Mouse (Mus musculus): ENCODE results near the gene Cetn3. TPM values are rescaled to one million over a fixed set of nuclear protein-coding genes. Genes with fewer than 3 reads are reported as not detected.

Gene Cetn3
- total and polyA plus RNA-seq, 3 experiments: 55.6 to 211 (median 158) TPM

DNA sequence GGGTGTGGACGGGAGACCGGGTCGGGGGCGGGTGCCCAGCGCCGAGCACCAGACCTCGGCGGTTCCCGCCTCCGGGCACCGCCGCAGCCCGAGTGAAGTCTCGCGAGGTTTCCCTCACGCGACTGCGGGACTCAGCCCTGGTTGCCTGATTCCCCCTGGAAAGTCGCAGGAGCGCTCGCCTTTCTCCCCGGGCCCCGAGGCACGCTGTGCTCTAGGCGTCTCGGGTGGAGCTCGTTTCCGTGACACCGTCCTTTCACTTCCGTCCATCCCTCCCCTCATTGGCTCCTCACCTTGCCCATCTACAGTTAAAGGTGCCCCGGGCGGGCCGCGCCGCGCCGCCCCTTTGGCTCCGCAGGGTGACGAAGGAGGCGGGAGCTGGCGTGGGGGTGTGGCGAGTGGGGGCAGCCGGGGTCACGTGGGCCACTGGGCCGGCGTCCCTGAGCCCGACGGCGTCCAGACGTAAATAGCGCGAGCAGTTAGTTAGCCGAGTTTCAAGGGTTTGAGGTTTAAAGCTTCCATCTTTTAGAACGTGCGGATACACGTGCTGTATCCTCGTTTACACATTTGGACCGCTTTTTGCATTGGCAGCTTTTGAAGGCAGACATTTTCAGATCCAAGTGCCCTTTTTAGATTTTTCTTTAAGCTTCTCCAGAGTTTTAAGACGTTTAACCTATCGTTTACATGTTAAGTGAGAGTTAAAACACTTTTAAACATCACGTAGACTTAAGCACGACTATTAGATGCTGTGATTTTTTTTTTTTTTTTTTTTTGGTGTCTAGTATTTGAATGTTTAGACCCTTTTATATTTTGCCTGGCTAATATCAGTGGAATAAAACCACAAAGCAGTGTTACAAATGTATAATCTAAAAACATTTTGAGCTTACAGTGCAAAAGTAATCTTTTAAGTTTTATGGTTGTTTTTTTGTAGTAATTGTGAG lies 797 bp downstream of the Cetn3 start (continued):
- TF ChIP-seq ZKSCAN1 (IDR thresholded peaks at IDR 0.05; ENCODE audit: borderline replicate concordance, low read depth, low read length): no peak
- TF ChIP-seq UBTF (IDR thresholded peaks at IDR 0.05; ENCODE audit: low read depth, low read length): no peak
- TF ChIP-seq NRF1 (IDR thresholded peaks at IDR 0.05; ENCODE audit: low read depth, low read length): peak; percentile 50
- TF ChIP-seq POLR2AphosphoS2 (IDR thresholded peaks at IDR 0.05; ENCODE audit: low read depth, low read length): no peak; the same call in 1 of the 2 replicates
- peak; percentile 98 for TF ChIP-seq MAX (IDR thresholded peaks at IDR 0.05; ENCODE audit: low read length)
- no peak for TF ChIP-seq PAX5 (IDR thresholded peaks at IDR 0.05; ENCODE audit: low read length)
- peak; percentile 81 for TF ChIP-seq ZNF384 (IDR thresholded peaks at IDR 0.05; ENCODE audit: low read depth, low read length)
- peak; percentile 86 for TF ChIP-seq TBP (conservative IDR thresholded peaks at IDR 0.05; ENCODE audit: low read depth, low read length)
- TF ChIP-seq ETS1 (conservative IDR thresholded peaks at IDR 0.05; ENCODE audit: low read depth, low read length): peak; percentile 67
- peak; percentile 99 for TF ChIP-seq USF1 (IDR thresholded peaks at IDR 0.05; ENCODE audit: low read depth, low read length)
- peak; percentile 63; the same call in 1 of the 2 replicates for TF ChIP-seq KAT2A (IDR thresholded peaks at IDR 0.05; ENCODE audit: insufficient replicate concordance, low read length)

DNA sequence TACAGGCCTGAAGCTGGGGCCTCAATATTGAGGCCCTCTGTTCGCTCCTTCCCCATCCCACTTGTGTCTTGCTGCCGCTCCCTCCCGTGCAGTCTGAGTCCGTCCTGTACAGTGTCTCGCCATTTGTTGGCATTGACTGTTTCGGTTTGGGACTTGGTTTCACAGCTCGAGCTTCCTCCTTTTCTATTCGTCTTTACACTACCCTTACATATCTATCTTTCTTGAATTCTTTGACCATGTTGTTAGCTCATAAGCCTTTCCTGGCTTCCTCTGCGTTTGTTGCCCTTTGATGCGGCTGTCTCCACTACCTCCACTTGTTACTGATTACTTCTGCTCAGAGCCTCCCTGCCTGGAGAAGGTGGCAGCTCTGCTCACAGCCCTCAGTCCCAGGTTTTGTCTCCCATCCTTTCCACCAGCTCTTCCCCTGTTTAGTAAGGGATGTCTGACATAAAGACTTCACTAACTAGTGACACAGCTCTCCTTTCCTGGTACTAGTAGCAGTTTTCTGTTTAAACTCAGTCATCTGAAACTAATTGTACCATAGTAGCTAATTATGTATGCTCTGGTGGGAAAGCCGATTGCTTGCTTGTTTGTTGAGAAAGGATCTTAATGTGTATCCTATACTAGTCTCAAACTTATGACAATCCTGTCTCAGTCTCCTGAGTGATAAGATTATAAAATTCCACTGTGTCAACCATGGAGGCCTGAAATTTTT lies 3.0 kb downstream of the Cetn3 start:
- peak overlapping the region; percentile 84 for H3K27ac ChIP-seq (ENCODE audit: insufficient read depth, low read depth)
- H3K4me1 ChIP-seq (ENCODE audit: control insufficient read depth in 1 of 2, insufficient read depth in 2 of 2): peaks cover 0 to 10% of the 10 kb centered on the region in 2 experiments; a peak in 2 of 4 replicates
- TF ChIP-seq POLR2A (IDR thresholded peaks at IDR 0.05; ENCODE audit: low read depth, low read length) (0 out of 2 replicates have a peak, but pooled peaks have one; percentile 20), SMC3 (IDR thresholded peaks at IDR 0.05; ENCODE audit: low read depth, low read length) (no peak)
- H3K4me2 ChIP-seq (ENCODE audit: insufficient read depth, low read depth, poor library complexity, severe bottlenecking): peak overlapping the region; percentile 98
- in situ Hi-C loops (cut with MboI; ENCODE audit: low pct_ligation_motif_present, low pct_unique_long_range_greater_than_20kb, low sequenced_read_pairs): no loop called here
- DNase-seq (ENCODE audit: extremely low read depth): peak; percentile 41
- no peaks in the 10 kb centered on the region for H3K9me3 ChIP-seq (replicated peaks; ENCODE audit: low read length)
- peaks cover 16 to 29% of the 10 kb centered on the region in 2 experiments for H3K36me3 ChIP-seq (replicated peaks in 1 of 2; ENCODE audit: control insufficient read depth in 1 of 2, insufficient read depth in 1 of 2, low read length in 1 of 2)
- no peaks in the 10 kb centered on the region for H3K27me3 ChIP-seq (replicated peaks)
- peak overlapping the region; percentile 80 for H3K9ac ChIP-seq (ENCODE audit: insufficient read depth, low read depth)
- peak overlapping the region; percentile 39 to 73 (median 55) for H3K4me3 ChIP-seq (replicated peaks in 1 of 3; ENCODE audit: low read depth in 2 of 3, low read length in 2 of 3, poor library complexity in 1 of 3)
- dilution Hi-C loops (cut with MboI; ENCODE audit: extremely low pct_ligation_motif_present, extremely low pct_unique_long_range_greater_than_20kb, low sequenced_read_pairs): no loop called here
- peaks cover 13% of the 10 kb centered on the region for H3K79me2 ChIP-seq (replicated peaks; ENCODE audit: control insufficient read depth, extremely low read depth, insufficient read depth, poor library complexity, severe bottlenecking)

DNA sequence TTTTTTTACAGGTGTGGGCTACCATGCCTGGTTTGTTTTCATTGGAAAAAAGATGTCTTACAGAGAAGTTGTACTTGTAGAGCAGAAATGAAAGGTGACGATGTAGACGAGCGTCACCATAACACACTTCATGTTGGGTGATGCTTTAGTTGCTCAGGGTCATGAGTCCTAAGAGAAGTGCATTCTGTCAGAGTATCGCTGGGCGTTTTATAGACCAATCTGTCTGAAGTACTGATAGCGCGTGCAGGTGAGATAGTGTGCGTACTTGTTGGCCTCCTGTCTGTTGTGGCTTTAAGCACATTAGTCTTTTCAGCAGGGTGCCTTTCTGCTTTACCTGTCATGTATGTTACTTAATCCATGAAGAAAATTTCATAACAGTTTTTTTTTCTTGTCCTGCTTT lies 7.3 kb downstream of the Cetn3 start:
- H3K4me2 ChIP-seq (ENCODE audit: insufficient read depth, low read depth, poor library complexity, severe bottlenecking): no peak overlapping the region
- in situ Hi-C loops (cut with MboI; ENCODE audit: low pct_ligation_motif_present, low pct_unique_long_range_greater_than_20kb, low sequenced_read_pairs): no loop called here
- dilution Hi-C loops (cut with MboI; ENCODE audit: extremely low pct_ligation_motif_present, extremely low pct_unique_long_range_greater_than_20kb, low sequenced_read_pairs): no loop called here
- peaks cover 21 to 50% of the 10 kb centered on the region in 2 experiments for H3K36me3 ChIP-seq (replicated peaks in 1 of 2; ENCODE audit: control insufficient read depth in 1 of 2, insufficient read depth in 1 of 2, low read length in 1 of 2)
- no peaks in the 10 kb centered on the region for H3K9me3 ChIP-seq (replicated peaks; ENCODE audit: low read length)
- peaks cover 6% of the 10 kb centered on the region for H3K79me2 ChIP-seq (replicated peaks; ENCODE audit: control insufficient read depth, extremely low read depth, insufficient read depth, poor library complexity, severe bottlenecking)
- H3K27me3 ChIP-seq (replicated peaks): no peaks in the 10 kb centered on the region
- no peak for TF ChIP-seq NELFE (IDR thresholded peaks at IDR 0.05; ENCODE audit: low read depth, low read length)
- no peak for TF ChIP-seq TCF12 (IDR thresholded peaks at IDR 0.05; ENCODE audit: low read depth, low read length)
- no peak for TF ChIP-seq CHD1 (IDR thresholded peaks at IDR 0.05; ENCODE audit: low read depth, low read length)
- TF ChIP-seq CHD2 (IDR thresholded peaks at IDR 0.05; ENCODE audit: low read length): no peak
- no peak for TF ChIP-seq NRF1 (IDR thresholded peaks at IDR 0.05; ENCODE audit: low read depth, low read length)
- TF ChIP-seq UBTF (IDR thresholded peaks at IDR 0.05; ENCODE audit: low read depth, low read length): no peak
- no peak for TF ChIP-seq CTCF (conservative IDR thresholded peaks at IDR 0.05 in 1 of 2, IDR thresholded peaks at IDR 0.05 in 1 of 2; ENCODE audit: low read depth in 2 of 2, low read length in 2 of 2)
- no peak for TF ChIP-seq GABPA (IDR thresholded peaks at IDR 0.05; ENCODE audit: insufficient replicate concordance, low read depth, low read length)
- no peak for TF ChIP-seq MYC (IDR thresholded peaks at IDR 0.05; ENCODE audit: low read depth, low read length)
- TF ChIP-seq IRF4 (IDR thresholded peaks at IDR 0.05; ENCODE audit: low read depth, low read length): no peak
- no peak for TF ChIP-seq ZNF384 (IDR thresholded peaks at IDR 0.05; ENCODE audit: low read depth, low read length)
- no peak for TF ChIP-seq E2F4 (IDR thresholded peaks at IDR 0.05; ENCODE audit: insufficient replicate concordance, low read depth, low read length)
- TF ChIP-seq USF1 (IDR thresholded peaks at IDR 0.05; ENCODE audit: low read depth, low read length): no peak
- no peak for TF ChIP-seq SMC3 (IDR thresholded peaks at IDR 0.05; ENCODE audit: low read depth, low read length)
- no peak for TF ChIP-seq POLR2A (IDR thresholded peaks at IDR 0.05; ENCODE audit: low read depth, low read length)
- peaks cover 2 to 13% of the 10 kb centered on the region in 2 experiments; a peak in 2 of 4 replicates for H3K4me1 ChIP-seq (ENCODE audit: control insufficient read depth in 1 of 2, insufficient read depth in 2 of 2)
- H3K9ac ChIP-seq (ENCODE audit: insufficient read depth, low read depth): no peak overlapping the region
- no peak for DNase-seq (ENCODE audit: extremely low read depth)
- H3K27ac ChIP-seq (ENCODE audit: insufficient read depth, low read depth): no peak overlapping the region
- H3K4me3 ChIP-seq (replicated peaks in 1 of 3; ENCODE audit: low read depth in 2 of 3, low read length in 2 of 3, poor library complexity in 1 of 3): no peak overlapping the region
